Mouse (Mus musculus): ENCODE data around the gene Ptgfr.

GRCm38 (mm10) chr3:151868970-151869369 is 31.5 kb upstream of the Ptgfr start:
- no peak for TF ChIP-seq POLR2A (IDR thresholded peaks at IDR 0.05; ENCODE audit: control insufficient read depth, low read depth, low read length)
- no peak for TF ChIP-seq CTCF (IDR thresholded peaks at IDR 0.05; ENCODE audit: control insufficient read depth, insufficient read depth, insufficient replicate concordance, low read depth, low read length)

Measured in testis, adult 2 months (tissue).